Mouse (Mus musculus) embryonic facial prominence, embryonic 13.5 days (tissue): ENCODE measurements around the gene Rcbtb2. TPM values are rescaled to one million over a fixed set of nuclear protein-coding genes. Genes with fewer than 3 reads are reported as not detected.

Source experiments
- ATAC-seq: fragments of 200-750 bp; cut with Nextera tagmentation; 2 replicates; pipeline ENCODE4 v1.8.0; 2017; ENCODE audit warnings: low read depth; ENCODE audit not compliant: insufficient number of reproducible peaks, insufficient read depth, low FRiP score, low TSS enrichment
- H3K27ac ChIP-seq: fragments of 300-500 bp; sonication (generic); 2 replicates; pipeline ENCODE4 v1.5.1; 2015; ENCODE audit warnings: moderate library complexity, mild to moderate bottlenecking, inconsistent platforms
- H3K27me3 ChIP-seq: fragments of 300-500 bp; sonication (generic); 2 replicates; pipeline ENCODE4 v1.6.1; 2015; ENCODE audit warnings: mild to moderate bottlenecking, inconsistent platforms
- H3K36me3 ChIP-seq: fragments of 300-500 bp; sonication (generic); 2 replicates; pipeline ENCODE4 v1.6.1; 2015; ENCODE audit warnings: mild to moderate bottlenecking, inconsistent platforms
- H3K4me1 ChIP-seq: fragments of 300-500 bp; sonication (generic); 2 replicates; pipeline ENCODE4 v1.6.1; 2015; ENCODE audit warnings: inconsistent platforms
- H3K4me2 ChIP-seq: fragments of 300-500 bp; sonication (generic); 2 replicates; pipeline ENCODE4 v1.6.1; 2015; ENCODE audit warnings: moderate library complexity, mild to moderate bottlenecking, inconsistent platforms
- H3K4me3 ChIP-seq: fragments of 300-500 bp; sonication (generic); 2 replicates; pipeline ENCODE4 v1.5.1; 2015; ENCODE audit warnings: mild to moderate bottlenecking, inconsistent platforms
- H3K9ac ChIP-seq: fragments of 300-500 bp; sonication (generic); 2 replicates; pipeline ENCODE4 v1.6.1; 2015; ENCODE audit warnings: mild to moderate bottlenecking, inconsistent platforms
- H3K9me3 ChIP-seq: fragments of 300-500 bp; sonication (generic); 2 replicates; pipeline ENCODE4 v1.6.1; 2016; ENCODE audit warnings: inconsistent platforms
- whole genome bisulfite sequencing: fragments of 180-500 bp; shearing (Covaris S2); methylation state at CpG from one replicate; pipeline ENCODE4 v1.1.7; 2015; ENCODE audit warnings: mixed read lengths; 5-methylcytosine and 5-hydroxymethylcytosine counted together
- polyA plus RNA-seq: library from polyadenylated mRNA; unstranded; fragments of >200 nt; fragmentation: Nextera tagmentation; extraction: Ambion mirVana; gene quantifications from 2 replicates; pipeline ENCODE4 v1.2.1, GENCODE M21; 2015

The Rcbtb2 gene
- polyA plus RNA-seq, 1 experiment from 2014 or later: 122 TPM

DNA sequence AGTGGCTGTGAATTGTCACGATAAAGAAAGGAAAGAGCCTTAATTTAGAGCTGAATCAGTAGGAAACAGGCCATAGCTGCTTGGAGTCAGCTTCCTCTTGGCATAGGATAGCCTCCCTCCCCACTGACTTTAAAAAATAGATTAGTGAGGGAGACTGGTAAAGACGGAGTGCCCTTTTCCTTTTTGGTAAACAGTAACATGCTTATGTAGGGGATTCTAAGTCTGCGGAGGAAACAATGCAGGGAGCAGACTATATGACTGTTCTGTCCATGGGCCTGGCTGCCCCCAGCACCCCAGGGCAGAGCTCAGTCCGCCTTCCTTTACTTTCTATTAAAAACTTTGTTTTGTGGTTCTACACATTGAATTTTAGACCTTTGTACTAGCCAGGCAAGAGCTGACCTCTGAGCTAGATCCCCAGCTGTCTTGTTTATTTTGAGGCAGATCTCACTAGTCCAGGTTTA lies 56.4 kb downstream of the Rcbtb2 start:
- peaks cover 93% of the 10 kb centered on the region for H3K36me3 ChIP-seq
- peaks cover 14% of the 10 kb centered on the region for H3K4me1 ChIP-seq
- H3K27ac ChIP-seq: no peak overlapping the region; the same call in 1 of the 2 replicates
- 0 out of 2 replicates have a peak, but pooled peaks cover under 1% of the 10 kb centered on the region for H3K9me3 ChIP-seq
- H3K9ac ChIP-seq: no peak overlapping the region
- ATAC-seq: no peak
- no peaks in the 10 kb centered on the region for H3K27me3 ChIP-seq
- 86% methylated on average over 4 of the region's 4 CpGs for WGBS
- H3K4me2 ChIP-seq: no peak overlapping the region
- no peak overlapping the region for H3K4me3 ChIP-seq

DNA sequence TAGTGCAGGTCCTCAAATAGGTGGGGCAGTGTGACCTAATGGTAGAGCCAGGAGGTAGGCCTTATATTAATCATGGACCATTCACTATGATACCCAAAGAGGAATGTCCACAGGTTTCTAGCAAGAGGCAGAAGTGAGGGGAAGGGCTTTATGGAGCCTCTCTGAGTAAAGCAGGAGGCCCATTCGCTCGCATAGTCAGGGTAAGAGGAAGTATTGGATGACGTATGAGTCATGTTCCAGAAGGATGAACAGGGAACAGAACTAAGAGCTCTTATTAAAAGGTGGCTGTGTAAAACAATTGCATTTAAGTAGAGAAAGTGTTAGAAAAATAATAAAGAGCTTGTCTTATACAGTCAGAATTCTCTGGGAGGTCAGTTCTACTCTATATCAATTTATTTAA lies 57.8 kb downstream of the Rcbtb2 start:
- H3K9ac ChIP-seq: no peak overlapping the region
- 64% methylated on average over 3 of the region's 3 CpGs for WGBS
- 0 out of 2 replicates have a peak, but pooled peaks cover 4% of the 10 kb centered on the region for H3K9me3 ChIP-seq
- ATAC-seq: no peak
- no peak overlapping the region for H3K4me3 ChIP-seq
- H3K4me1 ChIP-seq: 0 out of 2 replicates have a peak, but pooled peaks cover 5% of the 10 kb centered on the region
- no peaks in the 10 kb centered on the region for H3K27me3 ChIP-seq
- no peak overlapping the region for H3K4me2 ChIP-seq
- H3K36me3 ChIP-seq: peaks cover 90% of the 10 kb centered on the region
- no peak overlapping the region for H3K27ac ChIP-seq

DNA sequence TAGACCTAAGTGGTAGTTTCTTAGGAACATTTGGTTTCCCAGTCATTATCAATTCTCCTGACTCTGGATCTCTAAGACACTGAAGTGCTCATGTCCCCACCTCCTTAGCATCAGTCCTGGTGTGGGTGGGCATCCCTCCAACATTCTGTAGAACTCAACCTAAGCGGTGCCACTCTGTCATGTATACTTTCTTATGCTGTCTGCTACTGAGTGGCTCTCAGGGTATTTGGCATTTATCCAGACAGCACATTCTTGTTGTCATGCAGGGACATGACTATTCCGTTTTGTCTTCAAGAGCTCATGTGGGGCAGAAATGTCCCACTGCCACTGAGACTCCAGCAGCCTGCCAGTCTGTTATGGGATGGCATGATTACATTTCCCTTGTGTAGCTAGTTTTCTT lies 58.3 kb downstream of the Rcbtb2 start:
- H3K9ac ChIP-seq: no peak overlapping the region
- peak; percentile 72; the same call in 1 of the 2 replicates for ATAC-seq
- 49% methylated on average over 2 of the region's 2 CpGs for WGBS
- H3K36me3 ChIP-seq: peaks cover 90% of the 10 kb centered on the region
- 0 out of 2 replicates have a peak, but pooled peaks cover 5% of the 10 kb centered on the region for H3K4me1 ChIP-seq
- no peak overlapping the region for H3K27ac ChIP-seq
- H3K4me3 ChIP-seq: no peak overlapping the region
- H3K27me3 ChIP-seq: no peaks in the 10 kb centered on the region
- H3K4me2 ChIP-seq: no peak overlapping the region
- H3K9me3 ChIP-seq: 0 out of 2 replicates have a peak, but pooled peaks cover 4% of the 10 kb centered on the region

DNA sequence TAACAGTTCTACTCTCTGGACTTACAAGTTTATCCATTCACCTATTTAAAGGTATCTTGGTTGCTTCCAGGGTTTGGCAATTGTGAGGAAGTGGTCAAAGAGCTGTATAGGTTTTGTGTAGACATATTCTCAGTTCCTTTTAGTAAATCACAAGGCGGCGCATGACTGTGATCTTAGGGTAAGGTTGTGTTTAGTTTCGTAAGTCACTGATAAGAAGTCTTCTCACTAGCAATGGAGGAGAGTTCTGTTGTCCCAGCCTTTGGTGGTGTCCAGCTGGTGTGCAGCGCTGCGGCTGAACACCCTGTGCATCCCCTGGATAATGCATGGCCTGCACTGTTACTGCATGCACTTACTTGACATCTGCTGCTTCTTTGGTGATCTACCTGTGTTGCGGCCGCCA lies 64.0 kb downstream of the Rcbtb2 start:
- Histone ChIP-seq H3K27ac (no peak overlapping the region), H3K9ac (no peak overlapping the region), H3K4me2 (no peak overlapping the region), H3K27me3 (no peaks in the 10 kb centered on the region), H3K9me3 (0 out of 2 replicates have a peak, but pooled peaks cover 4% of the 10 kb centered on the region), H3K36me3 (peaks cover 46% of the 10 kb centered on the region), H3K4me3 (no peak overlapping the region), H3K4me1 (no peaks in the 10 kb centered on the region)
- 78% methylated on average over 7 of the region's 7 CpGs for WGBS
- ATAC-seq: no peak

DNA sequence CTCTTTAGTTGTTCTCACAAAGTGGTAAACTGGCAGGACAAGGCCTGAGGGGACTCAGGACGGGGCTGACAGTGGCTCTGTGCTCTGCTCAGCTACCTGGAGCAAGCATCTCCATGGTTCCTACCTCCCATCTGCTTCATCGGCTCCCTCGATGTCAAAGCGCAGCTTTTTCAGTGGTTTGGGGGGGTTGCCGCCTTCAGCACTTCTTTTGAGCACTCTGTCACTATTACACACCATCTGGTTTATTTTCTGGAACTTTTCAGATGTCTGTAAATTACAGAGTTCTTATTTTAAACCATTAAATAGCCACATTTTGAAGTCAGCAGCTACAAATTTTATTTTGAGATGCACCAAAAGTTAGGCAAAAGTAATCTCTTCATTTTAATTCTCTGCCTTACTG lies 76.2 kb downstream of the Rcbtb2 start:
- no peak overlapping the region for H3K4me2 ChIP-seq
- peaks cover 7% of the 10 kb centered on the region for H3K36me3 ChIP-seq
- no peak for ATAC-seq
- H3K9me3 ChIP-seq: no peaks in the 10 kb centered on the region
- H3K9ac ChIP-seq: no peak overlapping the region
- no peaks in the 10 kb centered on the region for H3K27me3 ChIP-seq
- WGBS: 45% methylated on average over 5 of the region's 5 CpGs
- H3K4me3 ChIP-seq: no peak overlapping the region
- H3K27ac ChIP-seq: 0 out of 2 replicates have a peak overlapping the region, but pooled peaks have one; percentile 16
- H3K4me1 ChIP-seq: 0 out of 2 replicates have a peak, but pooled peaks cover 3% of the 10 kb centered on the region

DNA sequence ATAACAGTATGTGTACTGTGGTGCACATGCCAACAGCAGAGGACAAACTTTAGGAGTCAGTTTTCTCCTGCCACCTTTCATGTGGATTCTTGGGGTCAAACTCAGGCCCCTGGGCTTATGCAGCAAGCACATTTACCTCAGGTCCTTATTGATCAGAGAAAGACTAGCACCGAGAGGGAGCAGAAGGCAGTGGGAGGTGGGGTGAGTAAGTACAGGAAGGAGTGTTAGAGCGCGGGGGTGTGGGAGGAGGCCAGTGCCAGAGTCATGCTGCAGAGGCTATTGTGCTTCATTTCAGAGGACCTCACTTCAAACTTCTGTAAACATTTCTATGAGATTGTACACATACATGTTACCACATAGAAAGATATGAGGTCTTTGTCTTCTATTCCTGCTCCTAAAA lies 78.6 kb downstream of the Rcbtb2 start:
- Histone ChIP-seq H3K27ac (no peak overlapping the region), H3K9ac (no peak overlapping the region), H3K36me3 (peaks cover 6% of the 10 kb centered on the region), H3K27me3 (no peaks in the 10 kb centered on the region), H3K4me3 (no peak overlapping the region), H3K9me3 (no peaks in the 10 kb centered on the region), H3K4me1 (0 out of 2 replicates have a peak, but pooled peaks cover 3% of the 10 kb centered on the region), H3K4me2 (no peak overlapping the region)
- WGBS: 55% methylated on average over 3 of the region's 3 CpGs
- no peak for ATAC-seq

DNA sequence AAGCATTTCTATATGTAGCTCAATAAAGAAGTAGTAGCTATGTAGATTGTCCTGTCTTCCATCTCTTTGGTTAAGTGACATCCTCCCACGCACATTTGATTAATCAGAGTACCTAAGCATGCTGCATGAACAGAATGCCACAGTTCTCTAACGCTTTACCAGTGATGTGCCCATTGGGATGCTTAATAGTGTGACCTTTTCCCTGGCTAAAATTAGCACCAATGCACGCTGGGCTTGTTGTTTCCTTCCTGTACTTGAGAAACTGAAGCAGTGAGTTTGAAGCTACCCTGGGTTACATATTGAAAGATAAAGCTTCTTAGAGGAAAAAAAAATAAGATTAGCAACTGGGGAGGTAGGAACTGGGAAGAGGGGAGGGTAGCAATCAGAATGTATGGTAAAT lies 81.2 kb downstream of the Rcbtb2 start:
- WGBS: 77% methylated on average over 3 of the region's 3 CpGs
- Histone ChIP-seq H3K9ac (no peak overlapping the region), H3K4me1 (no peaks in the 10 kb centered on the region), H3K9me3 (no peaks in the 10 kb centered on the region), H3K4me3 (no peak overlapping the region), H3K4me2 (no peak overlapping the region), H3K36me3 (peaks cover 6% of the 10 kb centered on the region; the same call in 1 of the 2 replicates), H3K27me3 (no peaks in the 10 kb centered on the region), H3K27ac (no peak overlapping the region)
- no peak for ATAC-seq

DNA sequence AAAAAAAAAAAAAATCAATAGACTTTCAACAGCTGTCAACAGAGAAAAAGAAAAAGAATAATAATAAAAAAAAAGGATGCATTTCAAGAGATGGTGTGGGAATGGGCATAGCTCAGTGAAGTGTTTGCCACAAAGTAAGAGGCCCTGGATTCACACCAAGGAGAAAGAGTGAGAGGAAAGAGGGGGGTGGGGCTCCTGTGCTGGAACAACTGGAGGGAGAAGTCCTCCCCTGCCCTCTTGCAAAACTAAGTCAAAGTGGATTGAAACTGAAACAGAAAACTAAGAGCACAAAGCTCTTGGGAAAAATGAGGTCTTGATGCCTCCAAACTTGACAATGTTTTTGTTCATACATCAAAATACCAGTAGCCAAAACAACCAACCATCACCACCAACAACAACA lies 86.4 kb downstream of the Rcbtb2 start:
- Histone ChIP-seq H3K4me3 (no peak overlapping the region), H3K36me3 (peaks cover 13% of the 10 kb centered on the region; the same call in 1 of the 2 replicates), H3K9ac (no peak overlapping the region), H3K9me3 (no peaks in the 10 kb centered on the region), H3K27me3 (no peaks in the 10 kb centered on the region), H3K4me1 (no peaks in the 10 kb centered on the region), H3K4me2 (no peak overlapping the region), H3K27ac (no peak overlapping the region)
- no peak for ATAC-seq

DNA sequence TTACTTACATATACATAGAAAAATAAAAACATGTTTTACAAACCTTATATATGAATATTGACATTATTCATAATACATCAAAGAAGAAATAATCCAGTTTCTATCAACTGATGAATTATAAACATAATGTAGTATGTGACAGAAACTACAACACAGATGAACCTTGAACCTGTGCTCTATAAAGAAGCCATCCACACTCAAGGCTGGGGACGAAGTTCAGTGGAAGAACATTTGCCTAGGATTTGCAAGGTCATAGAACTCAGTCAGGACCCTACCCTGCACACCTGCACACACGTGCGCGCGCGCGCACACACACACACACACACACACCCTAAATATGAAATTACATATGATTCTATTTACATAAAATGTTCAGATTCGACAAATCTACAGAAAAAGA lies 87.4 kb downstream of the Rcbtb2 start:
- Histone ChIP-seq H3K27me3 (no peaks in the 10 kb centered on the region), H3K4me3 (no peak overlapping the region), H3K4me1 (no peaks in the 10 kb centered on the region), H3K4me2 (no peak overlapping the region), H3K36me3 (peaks cover 12% of the 10 kb centered on the region), H3K9ac (no peak overlapping the region), H3K27ac (no peak overlapping the region), H3K9me3 (no peaks in the 10 kb centered on the region)
- ATAC-seq: no peak
- WGBS: 92% methylated on average over 8 of the region's 8 CpGs

DNA sequence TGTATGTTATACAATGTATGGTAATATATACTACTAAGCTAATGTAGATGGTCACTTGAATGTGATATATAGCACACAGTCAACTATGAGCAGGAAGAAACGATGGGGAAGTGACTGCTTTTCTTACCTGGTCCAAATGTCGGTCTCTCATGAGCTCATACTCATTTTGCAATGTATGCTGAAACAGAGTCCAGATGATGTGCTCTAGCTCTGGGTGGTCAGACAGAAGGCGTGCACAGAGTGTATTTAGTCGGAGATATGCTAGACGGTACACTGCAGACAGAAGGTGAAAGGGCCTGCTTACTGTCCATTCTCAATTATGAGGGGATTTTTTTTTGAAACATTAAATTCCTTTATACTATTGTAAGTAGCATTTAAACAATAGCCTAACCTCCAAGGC lies 88.6 kb downstream of the Rcbtb2 start:
- Histone ChIP-seq H3K4me3 (no peak overlapping the region), H3K9me3 (no peaks in the 10 kb centered on the region), H3K9ac (no peak overlapping the region), H3K27me3 (no peaks in the 10 kb centered on the region), H3K4me2 (no peak overlapping the region), H3K36me3 (peaks cover 14% of the 10 kb centered on the region), H3K27ac (no peak overlapping the region), H3K4me1 (no peaks in the 10 kb centered on the region)
- no peak for ATAC-seq
- 89% methylated on average over 5 of the region's 5 CpGs for WGBS

DNA sequence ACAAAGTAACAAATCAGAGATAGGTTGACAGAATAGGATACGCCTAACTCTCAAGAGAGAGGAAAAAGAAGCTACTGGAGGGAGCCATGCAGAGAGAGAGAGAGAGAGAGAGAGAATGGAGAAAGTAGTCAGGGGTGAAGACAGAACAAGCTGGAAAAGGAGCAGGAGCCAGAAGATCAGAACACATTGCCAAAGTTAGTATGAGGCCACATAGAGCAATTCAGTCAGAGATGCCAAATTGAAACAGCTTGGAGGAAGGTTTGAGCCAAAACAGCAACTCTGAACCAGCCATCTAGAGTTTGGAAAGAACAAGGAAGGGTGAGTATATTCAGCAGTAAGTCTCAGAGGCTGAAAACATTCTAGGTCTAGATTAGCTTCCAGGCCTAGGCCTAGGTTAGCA lies 94.2 kb downstream of the Rcbtb2 start:
- Histone ChIP-seq H3K4me3 (no peak overlapping the region), H3K27ac (no peak overlapping the region), H3K9ac (no peak overlapping the region), H3K9me3 (no peaks in the 10 kb centered on the region), H3K4me2 (no peak overlapping the region), H3K27me3 (no peaks in the 10 kb centered on the region), H3K36me3 (peaks cover 7% of the 10 kb centered on the region), H3K4me1 (no peaks in the 10 kb centered on the region)
- 95% methylated on average over 1 of the region's 1 CpGs for WGBS
- no peak for ATAC-seq

DNA sequence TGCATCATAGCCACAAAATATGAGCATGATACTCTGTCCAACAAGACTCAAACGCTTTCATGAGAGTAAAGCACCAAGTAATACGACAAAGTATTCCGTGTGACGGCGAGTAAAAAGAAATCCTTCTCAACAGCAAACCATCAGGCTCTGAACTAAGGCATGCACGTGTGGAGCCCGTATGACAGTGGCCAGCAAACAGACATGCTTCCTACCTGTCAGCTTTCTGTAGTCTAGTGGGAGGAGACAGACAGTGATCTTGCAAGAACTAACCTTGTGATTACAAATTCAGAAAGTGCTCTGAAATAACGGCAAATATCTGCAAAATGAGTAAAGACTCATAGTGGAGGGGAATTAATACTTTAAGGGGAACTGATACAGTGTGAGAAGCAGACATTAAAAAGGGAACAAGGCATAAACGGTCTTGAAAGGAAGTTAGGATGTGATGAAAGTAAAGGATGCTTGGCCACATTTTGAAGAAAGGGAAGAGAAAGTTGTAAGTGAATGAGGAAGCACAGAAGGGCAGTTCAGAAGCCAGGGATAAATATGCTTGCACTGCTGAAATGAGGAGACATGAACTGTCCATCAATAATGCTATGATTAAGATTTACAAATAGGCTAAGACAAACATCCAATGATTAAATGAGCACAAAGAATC lies 99.6 kb downstream of the Rcbtb2 start:
- no peaks in the 10 kb centered on the region for H3K27me3 ChIP-seq
- no peak overlapping the region for H3K9ac ChIP-seq
- peaks cover 4% of the 10 kb centered on the region; the same call in 1 of the 2 replicates for H3K4me1 ChIP-seq
- H3K4me2 ChIP-seq: no peak overlapping the region
- ATAC-seq: no peak
- no peak overlapping the region for H3K4me3 ChIP-seq
- no peak overlapping the region for H3K27ac ChIP-seq
- no peaks in the 10 kb centered on the region for H3K36me3 ChIP-seq
- H3K9me3 ChIP-seq: no peaks in the 10 kb centered on the region
- WGBS: 86% methylated on average over 9 of the region's 9 CpGs
